Mouse (Mus musculus) frontal cortex, postnatal 25 days (tissue): ENCODE data around the gene Dcaf10.

Source experiments
- DNase-seq, 2 experiments: peaks; one replicate each; pipeline ENCODE4 v3.0.0; 2022; ENCODE audit warnings: low spot score in 2 of 2

Gene Dcaf10

DNA sequence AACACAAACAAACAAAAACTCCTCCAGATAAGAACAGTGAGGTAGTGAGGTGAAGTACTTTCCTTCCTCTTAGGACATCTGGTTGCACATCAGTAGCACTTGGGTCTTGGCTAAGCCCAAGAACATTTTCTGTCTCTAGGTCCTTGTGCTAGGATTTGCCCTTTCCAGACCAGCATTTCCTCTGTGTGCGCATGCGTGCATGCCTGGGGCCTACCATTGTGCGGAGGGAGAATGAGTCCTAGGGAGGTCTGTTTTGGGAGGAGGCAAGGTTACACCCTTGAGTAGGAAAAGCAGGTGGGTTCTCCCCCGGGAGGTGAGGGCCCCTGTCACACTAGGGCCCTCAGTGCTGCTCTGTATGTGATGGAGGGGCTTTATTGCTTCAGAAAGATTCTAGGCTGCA is 77.2 kb downstream of the Dcaf10 start:
- no peak for DNase-seq

DNA sequence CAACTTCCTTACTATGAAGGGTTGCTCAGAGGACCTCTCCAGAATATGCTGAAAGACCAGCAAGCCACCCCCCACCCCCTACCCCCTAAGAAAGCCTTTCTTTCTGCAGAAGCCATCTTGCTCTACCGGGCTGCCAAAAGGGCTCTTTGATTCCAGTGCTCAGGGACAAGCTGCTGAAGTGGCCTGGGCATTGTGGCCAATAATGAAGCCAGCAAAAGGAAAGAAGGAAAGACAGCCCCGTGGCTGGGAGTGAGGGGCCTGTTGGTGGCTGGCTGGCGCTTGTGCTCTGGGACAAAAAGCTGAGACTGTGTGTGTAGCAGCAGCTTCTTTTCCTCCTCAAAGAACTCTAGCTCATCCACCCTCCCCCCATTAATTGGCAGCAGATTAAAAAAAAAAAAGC is 78.8 kb downstream of the Dcaf10 start:
- no peak for DNase-seq

DNA sequence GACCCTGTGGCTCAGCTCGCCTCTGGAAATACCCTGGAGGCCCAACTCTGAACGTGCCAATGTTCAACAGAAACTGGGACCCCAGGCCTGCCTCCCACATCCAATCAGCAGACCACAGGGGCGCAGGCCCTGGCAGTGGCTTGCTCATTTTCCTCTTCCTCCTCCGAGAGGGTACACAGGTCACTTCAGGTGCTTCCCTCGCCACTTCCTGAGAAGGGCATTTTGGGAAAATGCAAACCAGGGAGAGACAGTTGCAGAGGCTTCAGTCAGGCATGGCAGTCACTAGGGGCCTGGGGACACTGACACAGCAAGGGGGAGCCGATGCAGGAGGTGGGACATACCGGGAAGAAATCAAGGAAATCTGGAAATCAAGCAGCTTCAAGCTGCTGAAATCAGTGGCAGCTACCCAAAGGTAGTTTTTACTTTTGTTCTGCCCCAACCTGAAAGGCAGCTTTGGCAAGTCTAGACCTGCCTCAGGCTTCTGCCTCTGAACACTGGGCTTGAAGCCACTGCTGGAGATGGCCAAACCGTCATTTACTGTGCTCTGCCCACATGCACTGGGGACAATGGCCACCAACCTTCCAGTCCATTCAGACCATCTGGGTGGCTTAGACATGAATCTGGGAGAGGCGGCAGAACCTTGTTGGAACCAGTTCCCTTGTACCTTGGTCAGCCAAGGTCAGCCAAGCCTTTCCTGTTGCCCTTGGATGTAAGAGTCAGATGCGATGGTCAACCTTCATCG is 79.8 kb downstream of the Dcaf10 start:
- DNase-seq: no peak

DNA sequence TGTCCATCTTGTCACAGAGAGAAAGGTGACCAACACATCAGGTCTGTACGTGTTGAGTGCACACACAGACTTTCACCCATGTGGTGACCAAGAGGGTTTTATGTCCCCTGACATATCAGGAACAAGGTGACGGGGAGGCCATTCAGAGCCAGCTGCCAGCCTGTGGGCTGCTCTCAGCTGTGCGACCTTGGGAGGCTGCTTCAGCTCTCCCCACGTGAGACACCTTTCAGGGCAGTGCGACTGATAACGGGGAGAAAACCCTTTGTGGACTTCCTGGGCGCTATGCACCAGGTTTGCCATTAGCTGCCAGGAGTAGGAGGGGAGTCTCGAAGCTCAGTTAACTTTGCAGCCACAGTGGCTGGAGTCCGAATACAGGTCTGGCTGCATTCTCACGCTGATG is 80.7 kb downstream of the Dcaf10 start:
- no peak for DNase-seq

DNA sequence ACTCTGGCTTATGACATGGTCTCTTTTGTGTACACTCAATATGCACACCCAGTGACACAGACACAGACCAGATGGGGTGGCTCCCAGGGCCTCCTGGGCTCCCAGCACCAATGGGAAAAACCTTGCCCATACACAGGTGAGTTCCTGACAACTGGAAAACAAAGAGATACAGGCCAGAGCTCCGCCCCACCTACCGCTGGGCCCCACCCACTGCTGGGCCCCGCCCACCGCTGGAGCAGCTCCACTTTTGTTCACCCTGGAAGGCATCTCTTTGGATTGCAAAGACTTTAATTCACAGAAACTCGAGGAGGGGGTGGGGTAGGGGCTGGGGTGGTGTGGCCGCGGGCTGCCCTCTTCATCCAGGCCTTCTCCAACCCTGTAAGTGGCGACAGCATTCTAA is 81.5 kb downstream of the Dcaf10 start:
- DNase-seq: no peak

DNA sequence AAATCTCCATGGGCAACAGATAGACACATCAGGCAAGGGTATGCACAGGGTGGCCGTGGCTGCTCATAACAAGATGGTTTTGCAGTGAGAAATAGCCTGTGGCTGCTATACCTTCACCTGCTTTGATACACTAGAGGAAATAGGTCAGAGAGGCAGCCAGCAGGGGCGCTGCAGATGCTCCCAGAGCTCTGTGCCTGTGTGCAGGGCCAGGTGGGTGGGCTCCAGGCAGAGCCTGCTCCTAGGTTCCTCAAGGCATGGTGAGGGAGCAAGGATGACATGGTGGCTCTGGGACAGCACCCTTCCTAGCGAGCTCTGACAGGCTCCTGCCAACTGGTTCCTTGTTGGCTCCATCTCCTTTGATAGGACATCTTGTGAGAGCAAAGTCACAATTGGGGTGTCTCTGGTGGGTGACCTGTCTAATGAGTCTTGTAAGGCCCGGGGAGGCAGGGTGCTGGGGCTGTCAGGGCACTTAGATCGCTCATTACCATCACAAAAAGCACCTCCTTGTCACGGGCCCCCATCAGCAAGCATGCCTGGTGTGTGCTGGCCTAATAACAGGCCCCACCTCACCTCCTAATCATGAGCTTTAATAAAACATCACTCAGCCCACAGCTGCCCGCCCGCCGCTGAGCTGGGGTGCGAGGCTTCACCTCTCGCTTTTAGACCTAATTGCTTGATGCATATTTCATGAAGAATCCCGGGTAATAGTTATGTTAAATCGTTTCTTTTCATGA is 85.0 kb downstream of the Dcaf10 start:
- DNase-seq: no peak
